Mouse (Mus musculus): Measurements from ENCODE around the gene Psmd11. TPM values are rescaled to one million over a fixed set of nuclear protein-coding genes. Genes with fewer than 3 reads are reported as not detected.
"Not testable (repeated sequence)": the region's sequence is repeated elsewhere in the genome, so short reads cannot be mapped to it uniquely, and the experiment has no call there.

The Psmd11 gene
- polyA plus RNA-seq, 1 experiment from 2014 or later: 333 TPM

- no peak for ATAC-seq (ENCODE audit: insufficient number of reproducible peaks, insufficient read depth, low FRiP score, low TSS enrichment)
- Histone ChIP-seq H3K4me3 (peak overlapping the region; percentile 100), H3K9me3 (no peaks in the 10 kb centered on the region), H3K4me1 (peaks cover 5% of the 10 kb centered on the region), H3K27me3 (no peaks in the 10 kb centered on the region), H3K9ac (peak overlapping the region; percentile 97), H3K27ac (no peak overlapping the region), H3K36me3 (peaks cover 18% of the 10 kb centered on the region), H3K4me2 (replicated peaks) (peak overlapping the region; percentile 76)
- 60% methylated on average over 14 of the region's 14 CpGs for WGBS
Measured at GRCm38 (mm10) chr11:80429500-80430166, 1.2 kb downstream of the Psmd11 start.

- Histone ChIP-seq H3K9ac (no peak overlapping the region), H3K9me3 (no peaks in the 10 kb centered on the region), H3K4me3 (no peak overlapping the region), H3K27me3 (no peaks in the 10 kb centered on the region), H3K4me1 (peaks cover 5% of the 10 kb centered on the region), H3K27ac (no peak overlapping the region), H3K36me3 (peaks cover 22% of the 10 kb centered on the region), H3K4me2 (replicated peaks) (no peak overlapping the region)
- ATAC-seq (ENCODE audit: insufficient number of reproducible peaks, insufficient read depth, low FRiP score, low TSS enrichment): no peak
- WGBS: 95% methylated on average over 3 of the region's 3 CpGs
Measured at GRCm38 (mm10) chr11:80430366-80430910, 2.0 kb downstream of the Psmd11 start.

GRCm38 (mm10) chr11:80446916-80447315 lies 18.5 kb downstream of the Psmd11 start:
- H3K4me3 ChIP-seq: no peak overlapping the region
- WGBS: 95% methylated on average over 3 of the region's 3 CpGs
- H3K9me3 ChIP-seq: no peaks in the 10 kb centered on the region
- H3K27ac ChIP-seq: no peak overlapping the region
- ATAC-seq (ENCODE audit: insufficient number of reproducible peaks, insufficient read depth, low FRiP score, low TSS enrichment): no peak
- no peaks in the 10 kb centered on the region for H3K27me3 ChIP-seq
- no peak overlapping the region for H3K4me2 ChIP-seq (replicated peaks)
- H3K9ac ChIP-seq: no peak overlapping the region
- H3K4me1 ChIP-seq: no peaks in the 10 kb centered on the region
- peaks cover 58% of the 10 kb centered on the region for H3K36me3 ChIP-seq

GRCm38 (mm10) chr11:80449859-80450258 lies 21.4 kb downstream of the Psmd11 start:
- H3K9me3 ChIP-seq: no peaks in the 10 kb centered on the region
- ATAC-seq (ENCODE audit: insufficient number of reproducible peaks, insufficient read depth, low FRiP score, low TSS enrichment): no peak
- no peak overlapping the region for H3K4me2 ChIP-seq (replicated peaks)
- no peak overlapping the region for H3K27ac ChIP-seq
- WGBS: 98% methylated on average over 2 of the region's 2 CpGs
- peaks cover 64% of the 10 kb centered on the region for H3K36me3 ChIP-seq
- H3K27me3 ChIP-seq: no peaks in the 10 kb centered on the region
- H3K4me1 ChIP-seq: no peaks in the 10 kb centered on the region
- H3K9ac ChIP-seq: no peak overlapping the region
- no peak overlapping the region for H3K4me3 ChIP-seq

GRCm38 (mm10) chr11:80452242-80452641 lies 23.8 kb downstream of the Psmd11 start:
- peaks cover 59% of the 10 kb centered on the region for H3K36me3 ChIP-seq
- no peak overlapping the region for H3K27ac ChIP-seq
- no peak overlapping the region for H3K4me3 ChIP-seq
- no peak for ATAC-seq (ENCODE audit: insufficient number of reproducible peaks, insufficient read depth, low FRiP score, low TSS enrichment)
- no peak overlapping the region for H3K4me2 ChIP-seq (replicated peaks)
- no peaks in the 10 kb centered on the region for H3K4me1 ChIP-seq
- H3K9me3 ChIP-seq: no peaks in the 10 kb centered on the region
- no peaks in the 10 kb centered on the region for H3K27me3 ChIP-seq
- WGBS: 92% methylated on average over 3 of the region's 3 CpGs
- H3K9ac ChIP-seq: no peak overlapping the region

GRCm38 (mm10) chr11:80453198-80453597 lies 24.8 kb downstream of the Psmd11 start:
- WGBS: 91% methylated on average over 1 of the region's 1 CpGs
- Histone ChIP-seq H3K9me3 (no peaks in the 10 kb centered on the region), H3K36me3 (peaks cover 59% of the 10 kb centered on the region), H3K4me1 (no peaks in the 10 kb centered on the region), H3K27ac (no peak overlapping the region), H3K27me3 (no peaks in the 10 kb centered on the region), H3K9ac (no peak overlapping the region), H3K4me3 (no peak overlapping the region), H3K4me2 (replicated peaks) (no peak overlapping the region)
- no peak for ATAC-seq (ENCODE audit: insufficient number of reproducible peaks, insufficient read depth, low FRiP score, low TSS enrichment)

- H3K4me3 ChIP-seq; H3K27ac ChIP-seq; H3K9ac ChIP-seq; H3K4me1 ChIP-seq; H3K27me3 ChIP-seq; H3K4me2 ChIP-seq (replicated peaks); ATAC-seq (ENCODE audit: insufficient number of reproducible peaks, insufficient read depth, low FRiP score, low TSS enrichment); H3K9me3 ChIP-seq: not testable (repeated sequence)
- peaks cover 75% of the 10 kb centered on the region for H3K36me3 ChIP-seq
- 85% methylated on average over 4 of the region's 4 CpGs for WGBS
Measured at GRCm38 (mm10) chr11:80463605-80464130, 35.3 kb downstream of the Psmd11 start.

GRCm38 (mm10) chr11:80471836-80472605 lies 43.6 kb downstream of the Psmd11 start:
- no peak overlapping the region for H3K27ac ChIP-seq
- no peaks in the 10 kb centered on the region for H3K27me3 ChIP-seq
- H3K4me3 ChIP-seq: no peak overlapping the region
- H3K4me2 ChIP-seq (replicated peaks): no peak overlapping the region
- no peaks in the 10 kb centered on the region for H3K4me1 ChIP-seq
- 83% methylated on average over 16 of the region's 16 CpGs for WGBS
- H3K36me3 ChIP-seq: peaks cover 63% of the 10 kb centered on the region
- no peak for ATAC-seq (ENCODE audit: insufficient number of reproducible peaks, insufficient read depth, low FRiP score, low TSS enrichment)
- H3K9me3 ChIP-seq: no peaks in the 10 kb centered on the region
- H3K9ac ChIP-seq: no peak overlapping the region

- no peak for ATAC-seq (ENCODE audit: insufficient number of reproducible peaks, insufficient read depth, low FRiP score, low TSS enrichment)
- no peak overlapping the region for H3K9ac ChIP-seq
- no peaks in the 10 kb centered on the region for H3K9me3 ChIP-seq
- H3K4me3 ChIP-seq: no peak overlapping the region
- H3K4me1 ChIP-seq: peaks cover 17% of the 10 kb centered on the region
- no peak overlapping the region for H3K4me2 ChIP-seq (replicated peaks)
- peaks cover 43% of the 10 kb centered on the region for H3K36me3 ChIP-seq
- H3K27ac ChIP-seq: no peak overlapping the region
- 68% methylated on average over 2 of the region's 2 CpGs for WGBS
- H3K27me3 ChIP-seq: peaks cover 6% of the 10 kb centered on the region; the same call in 1 of the 2 replicates
Measured at GRCm38 (mm10) chr11:80474175-80474691, 45.8 kb downstream of the Psmd11 start.

- H3K9ac ChIP-seq: no peak overlapping the region
- H3K36me3 ChIP-seq: peaks cover 37% of the 10 kb centered on the region
- peaks cover 23% of the 10 kb centered on the region for H3K4me1 ChIP-seq
- peak overlapping the region; percentile 51; the same call in 1 of the 2 replicates for H3K27ac ChIP-seq
- peaks cover 6% of the 10 kb centered on the region; the same call in 1 of the 2 replicates for H3K27me3 ChIP-seq
- no peak overlapping the region for H3K4me2 ChIP-seq (replicated peaks)
- no peaks in the 10 kb centered on the region for H3K9me3 ChIP-seq
- H3K4me3 ChIP-seq: no peak overlapping the region
- ATAC-seq (ENCODE audit: insufficient number of reproducible peaks, insufficient read depth, low FRiP score, low TSS enrichment): no peak
- 93% methylated on average over 11 of the region's 11 CpGs for WGBS
Measured at GRCm38 (mm10) chr11:80474846-80475245, 46.4 kb downstream of the Psmd11 start.

- Histone ChIP-seq H3K4me1 (peaks cover 26% of the 10 kb centered on the region), H3K9ac (no peak overlapping the region), H3K9me3 (no peaks in the 10 kb centered on the region), H3K27me3 (peaks cover 6% of the 10 kb centered on the region; the same call in 1 of the 2 replicates), H3K36me3 (peaks cover 30% of the 10 kb centered on the region), H3K4me3 (no peak overlapping the region), H3K4me2 (replicated peaks) (no peak overlapping the region), H3K27ac (no peak overlapping the region)
- no peak for ATAC-seq (ENCODE audit: insufficient number of reproducible peaks, insufficient read depth, low FRiP score, low TSS enrichment)
- WGBS: 85% methylated on average over 9 of the region's 9 CpGs
Measured at GRCm38 (mm10) chr11:80475544-80475943, 47.1 kb downstream of the Psmd11 start.

Data from embryonic facial prominence, embryonic 12.5 days (tissue).